Mouse (Mus musculus): ENCODE measurements around the gene Mboat2. TPM values are rescaled to one million over a fixed set of nuclear protein-coding genes. Genes with fewer than 3 reads are reported as not detected.

The Mboat2 gene
- polyA plus RNA-seq, 1 experiment from 2014 or later: 58.3 TPM

- 91% methylated on average over 13 of the region's 13 CpGs for WGBS
- Histone ChIP-seq H3K9ac (ENCODE audit: low read length) (no peak overlapping the region), H3K36me3 (ENCODE audit: control insufficient read depth, insufficient read depth, low read length) (peaks cover 13% of the 10 kb centered on the region)
These were observed 182.2 kb downstream of the Mboat2 start for GRCm38 (mm10) chr12:25012555-25013540.

More at GRCm38 (mm10) chr12:25012555-25013540, 182.2 kb downstream of the Mboat2 start:
- no peak overlapping the region for H3K27ac ChIP-seq (ENCODE audit: low read depth, low read length)
- H3K4me3 ChIP-seq (ENCODE audit: low read depth, low read length): no peak overlapping the region
- no peak for ATAC-seq (ENCODE audit: low FRiP score)
- H3K9me3 ChIP-seq (ENCODE audit: control insufficient read depth, low read length): no peaks in the 10 kb centered on the region
- DNase-seq (ENCODE audit: low spot score, missing footprints): no peak
- H3K4me2 ChIP-seq: no peak overlapping the region
- no peaks in the 10 kb centered on the region for H3K4me1 ChIP-seq (ENCODE audit: control insufficient read depth, insufficient read depth, low read length)
- H3K27me3 ChIP-seq (ENCODE audit: control insufficient read depth, insufficient read depth, low read length): no peaks in the 10 kb centered on the region

Other genes starting within 250 kb of the Mboat2 start
- gene Klf11, start 179.6 kb upstream of the Mboat2 start, polyA plus RNA-seq (2014; fragmentation: Nextera tagmentation; extraction: Ambion mirVana): 15.8 and 17.0 TPM in 2 replicates
- gene Cys1, start 149.1 kb upstream of the Mboat2 start, polyA plus RNA-seq (2014; fragmentation: Nextera tagmentation; extraction: Ambion mirVana): 0.57 and 1.7 TPM in 2 replicates
- 542 and 553 TPM in 2 replicates for gene Rrm2, start 122.6 kb upstream of the Mboat2 start, polyA plus RNA-seq (2014; fragmentation: Nextera tagmentation; extraction: Ambion mirVana)
- gene Kidins220, start 144.0 kb downstream of the Mboat2 start, polyA plus RNA-seq (2014; fragmentation: Nextera tagmentation; extraction: Ambion mirVana): 49.9 and 53.8 TPM in 2 replicates